Mouse (Mus musculus): Measurements from ENCODE around the gene Elof1.

Elof1 gene

DNA sequence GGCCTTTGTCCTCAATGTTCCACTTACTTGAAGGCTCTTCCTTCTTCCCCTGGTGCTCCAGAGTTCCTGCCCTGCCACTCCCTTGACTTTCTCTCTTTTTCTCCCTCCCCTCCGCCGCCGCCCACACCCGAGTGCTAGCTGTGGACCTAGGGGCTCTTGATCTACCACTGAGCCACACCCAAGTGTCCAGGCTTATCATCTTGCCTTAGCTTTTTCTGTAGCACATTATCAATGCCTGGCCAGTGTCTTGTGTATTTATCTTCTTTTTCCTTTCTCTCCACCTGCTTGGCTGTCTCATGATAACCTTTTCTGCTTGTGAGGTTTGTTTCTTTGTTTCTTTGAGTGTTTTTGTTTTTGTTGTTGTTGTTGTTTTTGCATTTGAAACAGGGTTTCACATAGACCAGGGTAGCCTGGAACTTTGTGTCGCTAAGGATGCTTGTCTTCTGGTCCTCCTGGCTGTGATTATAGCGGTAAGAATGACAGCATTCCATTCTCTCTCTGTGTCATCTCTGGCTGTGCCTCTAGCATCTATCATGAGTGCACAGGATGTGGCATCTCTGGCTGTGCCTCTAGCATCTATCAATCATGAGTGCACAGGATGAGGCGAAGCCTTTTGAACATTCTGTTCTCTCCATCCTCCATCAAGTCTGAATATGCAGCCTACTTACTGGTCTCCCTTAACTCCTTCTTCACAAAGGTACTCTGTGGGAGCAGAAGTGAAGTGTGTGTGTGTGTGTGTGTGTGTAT, 18.8 kb upstream of the Elof1 start, which contains the start of gene Acp5:
TSS of gene Acp5 (minus strand) at position 68 of the 747 bp plus-strand sequence.
- no peak for DNase-seq

- no peak for DNase-seq
Observed at GRCm38 (mm10) chr9:22134988-22135643, 18.1 kb upstream of the Elof1 start.

DNA sequence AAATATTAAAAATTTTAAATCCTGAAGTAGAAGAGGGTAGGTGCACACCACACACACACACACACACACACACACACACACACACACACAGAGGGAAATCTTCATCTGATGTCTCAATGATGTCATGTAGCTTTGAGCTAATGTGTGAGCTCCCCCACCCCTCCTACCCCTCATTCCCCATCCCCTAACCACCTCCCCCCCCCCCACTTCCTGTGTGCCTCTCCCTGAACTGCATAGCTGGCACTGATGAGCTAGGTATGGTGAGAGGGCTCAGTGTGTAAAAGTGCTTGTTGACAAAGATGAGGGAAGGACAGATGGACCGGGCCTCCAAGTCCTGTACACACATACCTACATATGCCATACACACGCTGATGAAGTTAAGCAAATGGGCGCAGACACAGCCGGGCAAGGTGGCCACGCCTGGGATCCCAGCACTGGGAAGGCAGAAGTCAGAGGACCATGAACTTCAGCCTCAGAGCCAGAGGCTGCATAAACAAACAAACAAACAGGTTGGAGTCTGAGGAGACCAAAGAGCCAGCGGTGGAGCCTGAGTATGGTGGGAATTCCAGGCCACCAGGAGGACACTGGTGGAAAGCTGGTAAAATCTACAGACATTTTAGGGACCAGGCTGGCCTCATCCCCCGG, 17.4 kb upstream of the Elof1 start:
- DNase-seq, result no peak

- DNase-seq, result no peak
Observed at GRCm38 (mm10) chr9:22132220-22132619, 15.2 kb upstream of the Elof1 start.

GRCm38 (mm10) chr9:22131226-22131981, 14.4 kb upstream of the Elof1 start:
- peak; percentile 68 to 77 for DNase-seq

GRCm38 (mm10) chr9:22125246-22126027, 8.5 kb upstream of the Elof1 start:
- DNase-seq, result no peak

DNA sequence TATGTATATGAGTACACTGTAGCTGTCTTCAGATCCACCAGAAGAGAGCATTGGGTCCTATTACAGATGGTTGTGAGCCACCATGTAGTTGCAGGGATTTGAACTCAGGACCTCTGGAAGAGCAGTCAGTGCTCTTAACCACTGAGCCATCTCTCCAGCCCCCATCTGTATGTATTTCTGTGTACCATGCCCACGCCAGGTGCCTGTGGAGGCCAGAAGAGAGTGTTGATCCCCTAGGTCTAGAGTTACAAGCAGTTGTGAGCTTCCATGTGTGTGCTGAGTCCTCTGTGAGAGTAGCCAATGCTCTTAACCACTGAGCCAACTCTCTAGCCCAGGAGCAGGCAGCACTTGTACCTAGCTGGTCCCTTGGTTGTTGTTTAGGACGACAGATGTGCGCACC, 7.2 kb upstream of the Elof1 start:
- no peak for DNase-seq

DNA sequence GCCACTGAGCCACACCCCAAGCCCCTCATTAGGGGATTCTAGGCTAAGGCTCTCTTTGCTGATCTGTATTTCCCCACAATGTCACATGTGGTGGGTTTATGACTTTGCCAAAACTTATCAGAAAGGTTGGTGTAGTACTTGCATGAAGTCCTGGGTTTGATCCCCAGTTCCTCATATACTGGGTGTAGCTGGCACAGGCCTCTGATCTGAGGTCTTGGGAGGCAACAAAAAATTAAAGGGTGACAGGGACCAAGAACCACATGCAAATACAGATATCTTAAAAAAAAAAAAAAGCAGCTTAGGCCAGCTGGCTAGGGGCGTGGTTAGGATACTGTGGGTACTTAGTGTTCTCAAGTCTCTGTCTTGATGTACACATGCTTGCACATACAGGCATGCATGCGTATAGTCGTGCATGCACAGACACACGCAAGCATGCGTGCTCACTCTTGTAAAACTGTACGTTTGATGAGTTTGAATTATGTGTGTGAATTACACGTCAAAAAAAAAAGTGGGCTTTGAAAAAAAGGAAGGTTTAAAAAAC, 6.2 kb upstream of the Elof1 start:
- DNase-seq, result no peak

- no peak for DNase-seq
Observed at GRCm38 (mm10) chr9:22122005-22122404, 5.0 kb upstream of the Elof1 start.

DNA sequence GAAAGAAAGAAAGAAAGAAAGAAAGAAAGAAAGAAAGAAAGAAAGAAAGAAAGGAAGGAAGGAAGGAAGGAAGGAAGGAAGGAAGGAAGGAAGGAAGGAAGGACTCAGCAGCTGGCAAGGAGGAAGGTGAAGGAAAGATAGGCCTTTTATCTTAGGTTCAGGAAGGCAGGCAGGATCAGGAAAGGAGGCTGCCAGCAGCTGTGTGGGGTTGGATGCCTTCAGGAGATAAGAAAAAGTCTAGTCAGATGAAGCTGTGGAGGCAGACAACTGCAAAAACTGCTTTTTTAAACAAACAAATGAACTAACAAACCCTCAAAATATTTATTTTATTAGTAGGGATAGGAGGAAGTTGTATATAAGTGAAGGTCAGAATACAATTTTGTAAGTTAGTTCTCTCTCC, 4.6 kb upstream of the Elof1 start:
- no peak for DNase-seq

GRCm38 (mm10) chr9:22119543-22119942, 2.6 kb upstream of the Elof1 start:
- DNase-seq, result no peak

DNA sequence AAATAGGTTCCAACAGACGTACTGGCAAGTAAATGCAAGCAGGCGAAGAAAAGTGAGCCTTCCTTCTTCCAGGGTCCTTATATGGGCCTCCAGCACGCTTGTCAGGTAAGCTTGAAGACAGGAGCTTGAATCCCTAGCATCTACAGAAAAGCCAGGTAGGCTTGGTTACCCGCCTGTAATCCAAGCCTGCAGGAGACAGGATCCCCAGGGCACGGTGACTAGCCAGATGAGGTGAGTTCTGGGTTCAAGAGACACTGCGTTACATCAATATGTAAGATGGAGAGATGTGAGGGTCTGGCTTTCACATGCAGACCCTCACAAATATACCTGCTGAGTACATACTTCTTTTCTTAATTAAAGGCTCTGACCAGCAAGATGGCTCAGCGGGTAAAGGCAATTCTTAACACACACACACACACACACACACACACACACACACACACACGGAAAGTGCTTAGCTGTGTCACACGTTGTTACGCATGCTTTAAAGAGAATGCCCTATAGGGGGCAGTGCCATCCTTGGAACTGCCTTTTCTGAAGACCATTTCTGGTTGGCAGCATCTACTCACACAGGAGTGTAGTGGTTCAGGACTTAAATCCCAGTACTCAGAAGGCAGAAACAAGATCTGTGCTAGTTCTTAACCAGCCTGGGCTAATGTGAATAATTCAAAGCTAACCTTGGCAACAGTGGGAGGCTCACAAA, 933 bp upstream of the Elof1 start:
- peak; percentile 51 to 58 for DNase-seq

- DNase-seq, result no peak
Observed at GRCm38 (mm10) chr9:22116086-22116485, 886 bp downstream of the Elof1 start.

DNA sequence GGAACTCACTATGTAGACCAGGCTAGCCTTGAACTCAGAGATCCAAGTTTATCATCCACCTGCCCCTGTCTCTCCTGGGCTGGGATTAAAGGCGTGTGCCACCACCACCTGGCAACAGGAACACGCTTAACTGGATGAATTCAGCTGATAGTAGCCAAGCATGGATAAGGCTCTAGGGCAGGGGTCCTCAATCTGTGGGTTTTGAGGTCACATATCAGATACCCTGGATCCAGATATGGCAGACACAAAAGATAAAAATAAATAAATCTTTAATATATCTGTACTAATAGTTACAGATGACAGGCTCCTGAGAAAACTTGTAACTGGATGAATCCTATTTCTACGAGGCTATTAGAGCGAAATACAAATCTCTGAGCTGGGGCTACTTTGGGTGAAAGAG, 1.3 kb downstream of the Elof1 start:
- no peak for DNase-seq

DNA sequence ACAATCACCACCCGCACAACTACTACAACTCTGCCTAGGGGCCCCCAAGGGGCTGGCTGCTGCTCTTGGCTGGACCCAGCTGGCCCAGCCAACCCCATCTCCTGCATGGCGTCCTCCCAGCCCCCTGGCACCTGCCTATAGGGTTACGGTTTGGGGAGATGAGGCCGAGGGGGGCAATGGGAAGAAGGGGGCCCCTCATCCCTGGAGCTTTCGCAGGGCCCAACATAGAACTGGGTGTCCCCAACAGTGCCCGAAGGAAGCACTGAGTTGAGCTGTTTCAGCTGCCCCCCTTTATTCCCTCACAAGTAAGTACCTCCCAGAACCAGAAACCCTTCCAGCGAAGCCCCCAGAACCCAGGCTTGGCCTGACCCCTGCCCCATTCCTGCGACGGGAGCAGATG, 8.8 kb downstream of the Elof1 start:
- no peak for DNase-seq

DNA sequence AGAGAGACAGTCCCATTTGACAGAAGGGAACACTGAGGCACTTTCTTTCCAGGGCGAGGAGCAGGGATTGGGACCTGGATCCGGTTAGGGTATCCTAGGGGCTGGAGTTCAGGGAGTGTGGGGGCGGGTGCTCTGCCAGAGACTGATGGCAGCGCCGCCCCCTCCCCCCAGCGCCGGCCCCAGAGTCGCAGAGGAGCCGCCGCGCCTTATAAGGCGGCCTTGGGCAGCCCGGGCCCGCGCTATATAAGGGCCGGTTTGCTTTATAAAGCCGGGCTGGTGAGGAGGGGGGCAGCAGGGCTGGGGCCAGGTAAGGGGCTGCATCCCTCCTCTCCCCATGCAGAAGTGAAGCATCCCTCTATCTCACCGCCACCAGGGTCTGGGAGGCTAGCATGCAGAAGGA, 17.1 kb downstream of the Elof1 start:
- DNase-seq, result no peak

DNA sequence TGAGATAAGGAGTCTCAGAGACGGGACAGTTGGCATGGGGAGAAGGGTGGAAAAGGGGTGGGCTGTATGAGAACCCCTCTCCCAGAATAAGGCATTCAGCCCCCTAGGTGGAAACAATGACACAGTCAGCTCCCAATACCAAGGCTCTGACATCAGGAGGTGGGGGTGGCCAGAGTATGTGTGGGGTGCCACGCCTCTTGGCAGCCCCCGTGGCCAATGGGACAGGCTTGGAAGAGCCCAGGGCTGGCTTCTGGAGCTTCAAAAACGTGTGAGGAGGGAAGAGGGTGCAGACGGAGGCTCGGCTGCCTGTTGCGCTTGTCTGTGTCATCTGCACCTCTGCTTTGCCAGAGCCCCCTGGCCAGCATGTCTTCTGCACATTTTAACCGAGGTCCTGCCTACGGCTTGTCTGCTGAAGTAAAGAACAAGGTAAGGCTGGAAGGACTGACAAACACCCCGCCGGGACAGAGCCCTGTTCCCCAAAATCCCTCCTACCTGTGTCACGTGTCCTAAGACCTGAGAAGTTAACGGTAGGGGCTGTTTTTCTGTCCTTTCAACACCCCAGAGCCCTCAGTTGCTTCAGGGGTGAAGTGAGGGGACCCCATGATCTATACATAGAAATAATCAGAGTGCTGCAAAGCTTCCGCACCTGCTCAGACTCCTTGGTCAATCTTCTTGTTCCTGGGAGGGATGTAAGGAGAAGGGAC, 17.8 kb downstream of the Elof1 start, which contains the start of gene Cnn1:
TSS of gene Cnn1 (plus strand) at position 224 of the 704 bp plus-strand sequence.
- no peak for DNase-seq

DNA sequence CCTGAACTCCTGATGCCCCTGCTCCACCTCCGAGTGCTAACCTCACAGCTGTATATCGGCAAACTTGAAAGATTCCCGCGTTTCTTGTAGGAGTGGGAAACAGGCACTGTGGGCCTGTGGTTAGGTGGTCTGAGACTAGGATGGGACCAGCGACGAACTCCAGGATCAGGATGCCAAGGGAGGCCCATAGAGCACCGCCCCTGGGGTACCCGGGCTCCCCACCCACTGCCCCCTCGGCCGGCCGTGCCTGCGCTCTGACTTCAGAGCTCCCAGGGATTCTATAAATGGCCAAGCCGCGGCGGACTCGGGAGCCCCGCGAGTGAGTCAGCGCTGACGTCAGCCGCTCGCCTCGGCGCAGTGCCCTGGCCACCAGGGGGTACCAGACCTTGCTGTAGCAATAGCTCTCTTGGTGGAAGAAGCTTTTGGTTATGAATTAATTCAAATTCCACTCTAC, 21.1 kb downstream of the Elof1 start:
- peak; percentile 61 to 86 for DNase-seq

DNA sequence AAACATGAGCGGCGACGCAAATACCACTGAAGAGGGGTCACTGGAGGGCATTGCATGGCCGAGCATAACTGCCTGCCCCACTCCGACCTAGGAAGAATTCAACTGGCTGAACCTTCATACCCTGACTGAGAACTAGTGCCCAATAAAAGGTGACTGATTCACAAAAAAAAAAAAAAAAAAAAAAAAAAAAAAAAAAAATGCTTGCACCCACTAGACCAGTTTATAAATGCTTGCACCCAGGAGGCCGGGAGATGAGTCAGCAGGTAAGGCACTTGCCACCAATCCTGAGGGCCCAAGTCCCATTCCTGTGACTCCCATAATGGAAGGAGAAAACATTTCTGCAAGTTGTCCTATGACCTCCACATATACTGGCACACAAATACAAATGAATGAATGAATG, 24.2 kb downstream of the Elof1 start:
- DNase-seq, result no peak

- no peak for DNase-seq
Observed at GRCm38 (mm10) chr9:22089986-22090385, 27.0 kb downstream of the Elof1 start.

DNA sequence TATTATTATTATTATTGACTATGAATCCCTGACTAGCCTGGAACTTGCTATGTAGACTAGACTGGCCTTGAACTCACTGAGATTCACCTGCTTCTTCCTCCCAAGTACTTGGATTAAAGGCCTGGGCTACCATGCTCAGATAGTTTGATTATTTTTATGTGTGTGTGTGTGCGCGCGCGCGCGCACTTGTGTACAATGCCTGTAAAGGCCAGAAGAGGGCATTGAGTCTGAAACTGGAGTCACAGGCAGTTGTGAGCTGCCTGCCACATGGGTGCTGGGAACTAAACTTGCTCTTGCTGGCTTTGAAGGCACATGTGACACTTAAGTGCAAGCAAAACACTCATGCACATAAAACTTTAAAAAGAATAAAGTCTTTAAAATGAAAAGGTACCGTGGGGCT, 27.7 kb downstream of the Elof1 start:
- DNase-seq, result no peak

Measured in kidney, adult 8-10 months (tissue).